Mouse (Mus musculus) kidney, adult 9 months (tissue): ENCODE measurements around the gene Nedd9.
A peak's percentile ranks its signal among the peaks of the same experiment; 100 is the strongest.

Experiments
- DNase-seq: peaks from one replicate; pipeline ENCODE4 v3.0.0; 2022

The Nedd9 gene

DNA sequence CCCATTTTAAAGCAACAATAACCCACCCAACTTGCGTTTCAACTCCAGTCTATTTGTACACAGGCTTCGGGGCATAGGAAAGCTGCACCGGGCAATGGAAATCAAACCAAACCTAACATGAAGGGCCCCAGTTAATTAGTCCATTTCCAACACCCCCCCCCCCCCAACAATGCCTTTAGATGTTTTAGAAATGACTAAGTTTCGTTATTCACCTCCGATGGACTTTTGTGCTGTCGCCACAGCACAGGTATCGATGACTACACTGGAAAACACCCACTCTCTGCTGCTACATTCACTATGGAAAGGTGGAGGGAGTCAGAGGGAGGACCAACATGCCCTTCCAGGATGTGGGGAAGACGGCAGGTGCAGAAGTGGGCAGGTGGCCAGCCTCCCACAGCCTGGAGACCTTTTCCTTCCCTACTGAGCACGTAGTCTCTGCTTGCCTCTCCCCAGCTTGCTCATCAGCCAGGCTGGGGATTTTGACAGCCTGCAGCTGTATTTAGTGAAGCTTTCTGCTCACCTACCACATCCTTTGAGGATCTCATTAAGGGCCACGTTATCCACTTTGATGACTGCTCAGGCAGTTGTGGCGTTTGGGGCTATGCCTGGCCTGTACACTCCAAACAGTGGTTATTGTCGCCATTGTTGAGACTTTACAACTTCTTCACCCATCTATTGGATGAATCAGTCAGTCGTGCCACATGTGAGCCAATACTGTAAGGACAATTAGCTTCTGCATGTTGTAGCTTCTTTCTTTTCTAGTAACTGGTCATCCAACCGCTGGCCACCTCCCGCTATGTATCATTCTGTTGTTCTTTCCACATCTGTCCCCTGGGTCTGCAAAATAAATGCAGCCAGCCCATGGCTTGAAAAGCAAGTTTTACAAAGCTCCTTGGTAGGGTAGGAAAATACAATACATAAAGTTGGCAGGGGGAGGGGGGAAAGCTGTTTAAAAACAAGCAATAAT is 33.7 kb downstream of the Nedd9 start:
- DNase-seq: no peak

DNA sequence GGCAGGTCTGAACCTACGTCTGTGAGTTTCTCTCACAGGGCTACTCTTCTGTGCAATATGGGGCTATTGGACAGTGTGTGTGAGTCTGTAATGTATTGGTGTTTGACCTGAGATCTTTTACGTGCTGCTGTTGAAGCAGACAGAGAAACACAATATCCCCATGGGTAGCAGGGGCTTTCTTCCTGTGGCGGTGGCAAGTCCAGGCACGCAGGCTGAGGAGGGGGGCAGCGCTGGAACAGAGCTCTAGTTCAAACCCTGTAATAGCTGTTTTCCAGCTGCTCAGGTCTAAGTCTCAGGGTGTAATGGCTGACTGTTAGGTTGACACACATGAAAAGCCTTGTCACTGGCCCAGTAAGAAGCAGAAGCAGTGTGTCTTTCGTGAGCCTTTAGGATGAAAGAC is 36.3 kb downstream of the Nedd9 start:
- DNase-seq: no peak

DNA sequence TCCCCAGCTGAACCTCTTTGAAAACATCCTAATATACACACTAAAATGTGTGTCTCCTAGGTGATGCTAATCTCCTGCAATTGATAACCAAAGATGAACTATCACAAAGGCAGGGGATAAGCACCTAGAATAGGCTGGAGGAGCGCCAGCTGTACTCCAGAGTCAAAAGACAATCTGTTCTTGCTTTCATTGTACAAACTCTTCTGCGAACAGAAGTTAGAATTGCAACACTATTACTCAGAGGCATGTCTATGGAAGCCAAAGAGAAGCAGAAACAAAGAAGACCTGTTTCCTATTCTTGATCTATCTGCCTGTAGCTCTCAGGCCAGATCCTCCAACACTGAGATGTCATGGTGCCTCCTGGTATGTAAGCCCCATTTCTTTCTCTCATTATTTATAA is 38.0 kb downstream of the Nedd9 start:
- DNase-seq: no peak

DNA sequence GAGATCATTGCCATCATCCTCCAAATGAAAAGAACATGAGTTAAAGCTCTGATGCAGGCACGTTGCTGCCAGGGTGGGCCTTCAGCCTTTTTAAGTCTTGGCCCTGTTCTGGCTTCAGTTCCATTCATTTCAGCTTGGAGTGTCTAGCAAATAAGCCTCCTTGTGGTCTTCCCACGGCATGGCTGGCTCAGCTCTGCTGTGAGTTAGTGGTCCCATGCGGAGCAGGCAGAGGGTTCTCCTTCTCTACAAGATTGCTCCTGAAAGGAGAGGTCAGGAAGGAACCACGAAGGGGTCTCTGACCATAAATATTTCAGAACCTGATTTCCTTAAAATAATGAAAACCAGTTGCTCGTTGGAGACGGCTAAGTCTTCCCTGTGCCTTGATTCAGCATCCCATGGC is 40.0 kb downstream of the Nedd9 start:
- no peak for DNase-seq

DNA sequence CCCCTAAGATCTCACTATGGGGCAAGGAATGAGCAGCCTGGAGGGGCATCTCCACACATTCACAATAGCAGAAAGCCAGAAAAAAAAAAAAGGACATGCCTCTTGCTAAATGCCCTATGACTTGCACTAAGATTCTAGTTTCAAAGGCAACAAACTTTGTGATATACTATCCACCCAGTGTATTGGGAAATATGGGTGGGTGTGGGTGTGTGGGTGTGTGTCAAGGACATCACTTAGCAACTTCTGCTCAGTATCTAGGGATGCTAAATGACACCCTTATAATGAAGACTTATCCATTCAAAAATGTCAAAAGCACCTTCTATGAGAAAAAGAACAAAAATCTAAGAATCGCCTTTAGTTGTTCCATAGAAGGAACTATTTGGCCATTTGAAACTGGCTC is 40.6 kb downstream of the Nedd9 start:
- no peak for DNase-seq

DNA sequence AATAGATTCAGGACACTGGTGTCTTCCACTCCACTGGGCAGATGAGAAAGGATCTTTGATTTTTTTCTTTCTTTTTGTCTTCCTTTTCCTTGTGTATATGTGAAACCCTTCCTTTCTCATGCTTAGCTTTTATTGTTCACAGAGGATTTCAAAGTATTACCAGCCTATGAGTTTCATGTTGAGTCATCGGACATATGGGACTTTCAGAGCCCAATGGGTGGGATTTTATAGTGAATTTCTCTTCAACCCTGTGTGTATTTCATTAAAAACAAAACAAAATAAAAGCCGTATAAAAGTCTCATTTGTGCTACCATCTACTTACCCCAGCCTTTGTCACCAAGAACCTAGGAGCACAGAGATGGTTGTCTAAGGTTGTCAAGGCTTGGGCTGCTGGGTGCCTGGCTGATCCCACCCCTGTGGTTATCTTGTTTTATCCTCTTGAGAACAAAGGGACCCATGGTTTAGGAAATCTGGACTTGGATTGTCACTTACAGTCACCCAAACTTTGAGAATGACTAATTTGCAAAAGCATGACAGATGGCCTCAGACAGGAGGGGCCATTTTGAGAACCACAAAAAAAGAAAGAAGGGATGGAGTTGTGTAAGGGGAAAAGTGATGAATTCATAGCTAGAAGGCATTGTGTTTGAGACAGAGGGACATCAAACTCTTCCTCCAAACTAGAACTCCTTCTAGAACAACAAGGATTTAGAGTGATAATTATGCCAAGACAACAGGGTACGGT is 41.9 kb downstream of the Nedd9 start:
- no peak for DNase-seq

DNA sequence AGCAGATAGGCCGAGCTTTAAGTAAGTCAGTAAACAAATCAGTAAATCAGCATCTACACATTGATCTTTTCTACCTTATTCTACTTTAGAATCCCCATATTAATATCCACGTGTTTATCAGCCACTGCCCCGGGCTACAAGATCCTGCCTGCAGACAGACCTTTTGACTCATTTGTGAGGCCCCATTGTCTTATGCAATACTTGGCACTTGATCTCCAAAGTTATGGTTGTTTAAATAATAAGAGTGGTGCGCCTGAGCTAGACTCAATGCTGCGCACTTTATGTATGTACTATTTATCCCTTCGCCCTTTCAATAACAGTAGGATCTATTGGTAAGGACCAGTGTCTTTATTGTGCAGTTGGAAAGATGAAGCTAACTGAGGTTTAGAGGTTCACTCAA is 42.9 kb downstream of the Nedd9 start:
- no peak for DNase-seq

DNA sequence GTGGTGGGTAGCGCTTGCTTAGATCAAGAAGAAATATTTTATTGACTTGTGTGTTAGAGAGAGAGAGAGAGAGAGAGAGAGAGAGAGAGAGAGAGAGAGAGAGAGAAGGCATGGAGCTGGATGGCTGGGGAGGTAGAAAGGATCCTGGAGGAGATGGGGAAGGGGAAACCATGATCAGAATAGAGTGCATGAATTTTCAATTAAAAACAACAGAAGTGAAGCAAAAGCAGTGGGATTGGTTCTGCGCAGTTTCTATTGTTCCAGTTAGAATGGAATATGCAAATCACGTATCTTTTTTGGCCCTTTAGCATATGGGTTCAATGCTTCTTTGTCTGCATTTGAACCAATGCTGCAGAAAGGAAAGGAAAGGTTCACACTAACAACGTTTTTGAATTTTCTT is 45.0 kb downstream of the Nedd9 start:
- no peak for DNase-seq

DNA sequence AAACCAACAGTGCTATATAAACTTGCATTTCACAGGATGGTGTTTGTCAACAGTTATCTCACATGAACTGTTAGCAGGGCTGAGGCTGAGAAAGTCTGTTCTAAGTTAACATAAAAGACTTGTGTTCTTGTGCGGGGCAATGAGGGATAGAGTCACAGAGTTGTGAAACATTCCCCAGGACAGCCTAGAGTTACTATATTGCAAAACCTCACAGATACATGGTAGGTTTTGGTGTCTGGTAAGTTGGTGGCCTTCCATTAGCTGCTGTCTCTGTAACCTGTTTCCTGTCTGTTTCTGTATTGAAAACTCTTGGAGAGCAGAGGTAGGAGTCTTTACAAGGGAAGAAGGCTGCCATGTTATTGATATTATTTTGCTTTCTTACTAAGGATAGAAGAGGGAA is 47.0 kb downstream of the Nedd9 start:
- DNase-seq: no peak

DNA sequence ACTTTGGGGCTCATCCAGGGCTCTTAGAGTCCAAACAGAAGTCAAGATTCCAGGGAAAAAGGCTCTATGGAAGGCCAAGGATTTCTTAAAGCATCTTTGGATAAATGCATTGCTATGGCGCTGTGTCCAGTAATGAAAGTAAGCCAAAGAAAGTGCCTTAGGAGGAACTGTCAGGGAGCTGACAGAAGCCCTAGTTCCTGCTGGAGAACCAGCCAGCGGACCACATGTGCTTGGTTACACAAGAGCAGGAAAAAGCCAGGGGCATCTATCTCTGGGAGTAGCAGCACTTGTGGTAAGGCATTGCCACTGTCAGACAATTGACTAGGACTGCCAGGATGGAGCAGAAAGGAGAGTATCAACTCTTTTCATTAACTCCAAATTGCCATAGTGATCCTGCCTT is 49.8 kb downstream of the Nedd9 start:
- no peak for DNase-seq

DNA sequence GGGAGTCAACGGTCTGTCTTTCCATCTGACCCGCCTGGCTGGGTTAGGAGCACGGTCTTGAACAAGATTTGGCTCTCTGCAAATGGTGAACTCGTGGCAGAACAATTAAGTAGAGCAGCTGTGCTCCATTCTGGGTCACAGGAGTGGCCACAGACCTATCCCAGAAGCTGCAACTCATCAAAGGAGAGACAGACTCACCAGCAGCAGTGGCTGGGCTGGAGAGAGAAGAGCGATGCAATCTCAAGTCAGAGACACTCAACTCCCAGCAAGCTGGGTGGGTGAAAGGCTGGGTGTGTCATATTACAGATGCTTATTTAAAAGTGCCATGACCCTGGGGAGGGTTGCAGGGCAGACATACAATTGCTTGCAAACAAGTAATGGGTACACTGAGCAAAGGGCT is 50.4 kb downstream of the Nedd9 start:
- no peak for DNase-seq

DNA sequence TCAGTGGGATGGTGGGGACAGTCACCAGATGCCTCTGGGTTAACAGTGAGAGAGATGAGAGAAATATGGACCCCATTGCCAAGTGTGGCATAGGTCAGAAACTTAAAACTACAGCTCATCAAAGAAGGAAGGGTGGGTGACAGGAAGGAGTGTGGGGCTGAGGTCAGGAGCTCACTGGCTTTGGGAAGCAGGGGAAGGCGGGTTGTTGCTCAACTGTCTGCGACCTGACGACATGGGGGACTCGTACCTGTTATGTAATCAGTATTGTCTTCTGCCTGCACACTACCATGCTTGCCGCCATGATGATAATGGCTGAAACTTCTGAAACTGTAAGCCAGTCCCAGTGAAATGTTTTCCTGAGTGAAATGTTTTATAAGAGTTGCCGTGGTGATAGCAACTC is 54.0 kb downstream of the Nedd9 start:
- no peak for DNase-seq

DNA sequence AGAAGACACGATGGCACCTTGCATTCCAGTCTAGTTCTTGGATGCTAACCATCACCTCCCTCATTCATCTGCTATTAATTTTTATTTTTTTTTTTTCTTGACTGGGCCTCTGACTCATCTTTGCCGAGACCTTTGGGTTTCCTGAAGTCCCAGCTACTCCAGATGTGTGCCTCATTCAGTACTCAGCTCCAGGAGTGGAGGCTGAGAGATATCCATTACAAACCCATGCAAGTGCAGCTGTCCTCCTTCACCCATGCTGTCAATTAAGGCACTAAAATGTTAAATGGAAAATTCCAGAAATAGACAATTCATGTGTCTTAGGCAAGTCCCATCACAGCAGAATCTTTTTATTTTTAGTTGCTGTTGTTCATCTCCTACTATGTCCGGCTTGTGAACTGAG is 55.4 kb downstream of the Nedd9 start:
- DNase-seq: no peak

DNA sequence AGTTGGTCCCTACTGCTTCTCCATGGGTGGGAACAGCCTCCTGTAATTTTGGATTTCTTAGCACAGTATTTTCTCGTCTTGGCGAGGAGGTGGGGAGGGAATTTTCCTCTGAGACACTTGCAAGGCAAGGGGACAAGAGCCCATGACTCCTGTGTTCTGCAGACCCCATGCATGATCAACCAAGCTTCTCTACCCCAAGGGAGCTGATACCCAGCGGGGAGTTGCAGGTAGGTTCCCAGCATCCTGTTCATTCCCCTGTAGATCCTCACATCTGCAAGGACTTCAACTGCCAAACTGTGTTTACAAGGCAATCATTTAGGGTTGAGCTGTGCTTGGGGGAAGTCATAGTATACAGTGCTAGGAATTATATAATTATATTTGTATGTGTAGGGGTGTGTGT is 60.1 kb downstream of the Nedd9 start:
- DNase-seq: no peak

DNA sequence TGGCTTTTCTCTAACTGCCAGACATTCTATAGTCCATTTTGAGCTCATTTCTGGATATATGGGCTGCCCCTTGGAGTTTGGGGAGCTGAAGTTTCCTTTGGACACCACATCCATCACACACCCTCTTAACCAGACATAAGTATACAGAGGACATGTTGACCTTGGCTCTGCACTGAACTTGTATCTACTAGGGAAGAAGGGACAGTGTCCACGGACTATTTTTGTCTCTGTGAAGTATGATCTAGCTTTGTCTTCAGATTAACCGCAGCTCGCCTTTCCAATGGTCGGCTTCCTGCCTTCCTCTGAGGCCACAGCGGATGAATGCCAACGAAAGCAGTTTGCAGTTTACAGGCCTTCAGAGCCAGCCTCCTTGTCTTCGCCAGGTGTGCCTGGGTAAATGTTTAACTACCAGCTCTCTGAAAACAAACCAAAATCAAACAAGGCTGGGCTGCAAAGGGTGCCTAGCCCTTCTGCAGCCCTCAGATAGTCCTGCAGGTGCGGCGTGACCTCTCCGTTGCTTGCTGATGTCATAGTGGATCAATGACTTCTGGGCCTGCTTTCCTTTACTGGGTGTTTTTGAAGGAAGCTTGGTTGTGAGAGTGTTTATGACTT is 63.6 kb downstream of the Nedd9 start:
- DNase-seq: peak; percentile 80

DNA sequence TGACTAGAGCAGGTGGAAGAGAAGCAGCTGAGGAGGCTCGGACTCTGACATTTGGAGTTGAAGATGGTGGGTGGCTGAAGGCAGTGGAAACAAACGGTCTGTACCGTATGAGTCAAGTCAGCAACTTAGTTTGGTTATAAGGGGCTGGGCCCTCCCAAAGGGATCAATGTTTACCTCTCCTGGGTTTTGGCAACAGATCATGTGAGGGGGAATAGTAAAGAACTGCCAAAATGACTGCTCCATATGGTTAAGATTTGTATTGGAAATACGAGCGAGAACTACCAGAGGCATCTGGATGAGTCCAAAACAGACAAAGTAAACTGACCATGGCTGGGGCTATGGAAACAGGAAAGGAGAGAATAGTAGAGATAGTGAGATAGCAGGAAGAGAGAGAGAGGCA is 64.6 kb downstream of the Nedd9 start:
- no peak for DNase-seq

DNA sequence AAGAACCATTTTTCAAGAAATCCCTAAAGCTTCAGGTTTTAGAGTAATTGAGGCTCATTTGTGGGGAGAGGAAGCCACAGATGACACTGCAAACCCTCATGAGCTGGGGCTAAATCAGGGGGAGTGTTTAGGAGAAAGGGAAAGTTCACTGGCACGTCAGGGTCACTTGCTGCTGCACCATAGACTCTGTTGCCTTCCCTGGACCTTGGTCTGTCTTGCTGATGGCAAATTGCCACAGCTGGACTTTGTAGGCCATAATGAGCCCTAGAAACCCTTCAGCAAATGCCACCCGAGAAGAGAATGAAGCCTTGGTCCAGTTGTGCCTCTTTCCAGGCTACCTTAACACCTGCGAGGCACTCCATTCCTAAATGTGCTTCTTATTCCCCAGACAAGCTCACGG is 66.8 kb downstream of the Nedd9 start:
- DNase-seq: peak; percentile 61

DNA sequence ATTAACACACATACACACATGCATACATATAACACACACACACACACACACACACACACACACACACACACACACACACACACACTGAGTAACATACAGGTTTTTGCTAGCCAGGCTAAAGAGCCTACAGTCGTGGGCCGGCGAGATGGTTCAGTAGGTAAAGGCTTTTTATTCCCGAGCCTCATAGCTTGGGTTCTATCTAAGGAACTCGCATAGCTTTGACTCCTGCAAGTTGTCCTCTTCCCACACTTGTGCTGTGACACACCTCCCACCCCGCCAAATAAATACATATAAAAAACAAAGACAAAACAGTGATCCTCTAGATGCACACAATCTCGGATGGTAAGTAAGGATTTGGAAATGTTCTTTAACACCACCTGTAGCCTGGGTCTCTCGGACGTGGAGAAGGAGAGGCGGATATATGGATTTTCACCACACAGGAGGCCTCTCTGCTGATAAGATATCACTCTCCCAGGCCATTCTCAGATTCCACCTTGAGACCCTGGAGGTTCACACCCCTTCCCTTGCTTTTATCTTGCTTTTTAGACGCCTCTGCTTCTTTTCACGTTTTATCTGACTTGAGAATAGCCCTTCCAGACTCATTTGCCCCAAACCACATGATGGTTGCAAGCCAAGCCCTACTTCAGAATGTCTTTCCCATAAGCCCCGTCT is 68.8 kb downstream of the Nedd9 start:
- no peak for DNase-seq

DNA sequence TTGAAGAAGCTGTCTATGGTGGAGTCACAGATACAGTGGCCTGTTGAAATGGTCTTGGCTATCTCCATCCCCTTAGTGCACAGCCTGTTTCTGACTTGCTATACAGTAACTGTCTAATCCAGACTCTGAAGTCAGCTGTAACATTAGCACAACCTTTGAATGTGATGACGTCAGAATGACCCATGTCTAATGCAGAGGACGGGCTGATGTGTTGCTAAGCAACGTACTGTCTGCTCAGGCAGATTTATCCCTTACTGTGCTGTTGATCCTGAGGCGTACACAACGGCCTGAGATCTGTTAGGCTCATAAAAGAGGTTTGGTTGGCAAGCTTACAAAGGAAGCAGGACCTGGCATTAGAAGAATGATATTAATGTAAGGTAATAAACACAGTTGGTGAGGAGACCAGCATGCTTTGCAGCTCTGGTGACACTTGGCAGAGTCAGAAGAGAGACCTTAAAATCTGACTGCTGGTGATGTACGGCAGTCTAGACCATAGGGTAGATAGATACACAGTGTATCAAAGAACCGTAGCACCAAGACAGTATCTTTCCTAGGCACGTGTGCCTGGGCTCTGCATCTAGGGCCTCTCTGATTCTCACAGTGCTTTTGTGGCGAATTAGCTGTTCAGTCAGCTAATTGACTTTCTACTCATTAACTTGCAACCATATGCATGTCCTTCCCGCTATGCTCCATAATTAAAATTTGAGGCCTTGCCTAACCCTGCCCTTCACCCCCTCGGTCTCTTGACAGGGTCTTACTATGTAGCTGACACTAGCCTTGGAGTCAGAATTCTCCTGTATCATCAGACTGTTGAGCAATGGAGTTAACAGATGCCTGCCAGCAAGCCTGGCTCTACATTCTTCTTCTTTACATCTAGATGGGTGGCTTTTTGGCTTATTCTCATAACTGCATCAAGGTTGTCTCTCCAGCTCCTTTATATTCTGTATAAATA is 70.8 kb downstream of the Nedd9 start:
- DNase-seq: no peak

DNA sequence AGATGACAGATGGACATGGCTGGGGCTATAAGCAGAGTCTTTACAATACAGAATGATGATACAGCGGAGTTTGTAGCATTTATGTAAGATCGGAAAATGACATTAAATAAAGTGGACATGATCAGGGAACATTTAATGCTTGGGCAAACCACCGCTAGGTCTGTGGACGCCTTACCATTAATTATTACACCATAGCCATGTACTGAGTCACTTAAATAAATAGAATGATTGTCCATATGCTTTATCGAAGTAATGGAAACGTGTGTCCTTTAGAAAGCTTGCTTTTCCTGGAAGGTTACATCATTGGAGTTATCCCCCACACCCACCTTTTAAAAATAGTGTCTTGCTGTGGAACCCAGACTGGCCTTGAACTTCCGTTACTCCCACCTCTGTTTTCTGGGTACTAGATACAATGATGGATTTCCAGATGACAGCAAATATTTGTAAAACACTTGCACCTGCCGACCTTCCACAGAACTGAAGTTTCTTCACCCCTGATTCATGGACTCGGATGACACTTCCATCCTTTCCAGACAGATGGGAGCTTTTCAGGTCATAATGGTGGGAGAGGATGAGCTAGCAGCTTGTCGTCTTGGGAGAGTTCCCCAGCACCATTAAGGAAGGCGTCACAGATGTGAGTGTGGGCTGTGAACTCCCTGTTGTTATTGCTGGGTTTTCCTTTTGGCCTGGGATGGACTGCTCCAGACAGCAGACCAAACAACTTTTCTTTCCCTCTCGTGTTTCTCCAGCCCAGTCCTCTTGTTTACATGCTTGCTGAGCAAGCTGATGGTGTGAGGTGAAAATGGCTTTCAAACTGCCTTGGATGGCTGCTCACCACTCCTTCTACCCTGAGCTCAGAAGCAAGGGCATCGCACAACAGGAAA is 76.7 kb downstream of the Nedd9 start:
- DNase-seq: no peak

DNA sequence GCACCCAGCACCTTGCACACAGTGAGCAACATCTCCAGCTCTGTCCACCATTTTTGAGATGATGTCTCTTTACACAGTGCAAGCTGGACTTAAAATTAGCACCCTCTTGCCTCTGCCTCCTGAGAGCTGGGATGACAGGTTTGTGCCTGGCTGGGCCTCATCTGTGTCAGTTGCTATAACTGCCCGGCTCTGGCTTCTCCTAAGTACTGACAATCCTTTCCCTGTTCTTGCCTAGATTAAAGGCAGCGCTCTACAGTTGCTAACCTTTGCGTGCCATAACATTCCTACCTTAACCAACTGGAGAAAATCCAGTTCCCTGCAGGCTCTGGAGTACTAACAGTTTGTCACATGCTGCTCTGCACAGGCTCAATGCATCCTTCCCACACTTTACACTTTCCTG is 77.9 kb downstream of the Nedd9 start:
- no peak for DNase-seq
